Mouse (Mus musculus) liver, embryonic 15.5 days (tissue): Measurements from ENCODE around the gene Ap1m2. TPM values are rescaled to one million over a fixed set of nuclear protein-coding genes. Genes with fewer than 3 reads are reported as not detected.
"Not testable (repeated sequence)": the region's sequence is repeated elsewhere in the genome, so short reads cannot be mapped to it uniquely, and the experiment has no call there.

ENCODE experiments used
- ATAC-seq: fragments of 200-750 bp; cut with Nextera tagmentation; 2 replicates; pipeline ENCODE4 v1.8.0; 2017; ENCODE audit warnings: moderate number of reproducible peaks, mild to moderate bottlenecking, moderate library complexity; ENCODE audit not compliant: insufficient read depth
- H3K27ac ChIP-seq: fragments of 300-500 bp; sonication (generic); replicated peaks from 2 replicates; pipeline ENCODE4 v1.5.1; 2015; ENCODE audit warnings: mild to moderate bottlenecking, inconsistent platforms
- H3K27me3 ChIP-seq: fragments of 300-500 bp; sonication (generic); 2 replicates; pipeline ENCODE4 v1.6.1; 2015; ENCODE audit warnings: mild to moderate bottlenecking, inconsistent platforms
- H3K36me3 ChIP-seq: fragments of 300-500 bp; sonication (generic); replicated peaks from 2 replicates; pipeline ENCODE4 v1.6.1; 2015; ENCODE audit warnings: moderate library complexity, mild to moderate bottlenecking, inconsistent platforms
- H3K4me1 ChIP-seq: fragments of 300-500 bp; sonication (generic); replicated peaks from 2 replicates; pipeline ENCODE4 v1.6.1; 2015; ENCODE audit warnings: inconsistent platforms
- H3K4me2 ChIP-seq: fragments of 300-500 bp; sonication (generic); 2 replicates; pipeline ENCODE4 v1.6.1; 2015; ENCODE audit warnings: moderate library complexity, mild to moderate bottlenecking, inconsistent platforms
- H3K4me3 ChIP-seq: fragments of 300-500 bp; sonication (generic); replicated peaks from 2 replicates; pipeline ENCODE4 v1.5.1; 2015; ENCODE audit warnings: mild to moderate bottlenecking, inconsistent platforms
- H3K9ac ChIP-seq: fragments of 300-500 bp; sonication (generic); 2 replicates; pipeline ENCODE4 v1.6.1; 2015; ENCODE audit warnings: moderate library complexity, mild to moderate bottlenecking, inconsistent platforms
- H3K9me3 ChIP-seq: fragments of 300-500 bp; sonication (generic); replicated peaks from 2 replicates; pipeline ENCODE4 v1.6.1; 2016; ENCODE audit warnings: inconsistent platforms
- WGBS: fragments of 180-500 bp; shearing (Covaris S2); methylation state at CpG from one replicate; pipeline ENCODE4 v1.1.7; 2015; ENCODE audit warnings: mixed read lengths; ENCODE audit not compliant: insufficient replicate concordance; 5-methylcytosine and 5-hydroxymethylcytosine counted together
- polyA plus RNA-seq: library from polyadenylated mRNA; unstranded; fragments of >200 nt; fragmentation: Nextera tagmentation; extraction: Ambion mirVana; gene quantifications from 2 replicates; pipeline ENCODE4 v1.2.1, GENCODE M21; 2015

The Ap1m2 gene
- polyA plus RNA-seq, 1 experiment from 2014 or later, result 0.28 TPM

DNA sequence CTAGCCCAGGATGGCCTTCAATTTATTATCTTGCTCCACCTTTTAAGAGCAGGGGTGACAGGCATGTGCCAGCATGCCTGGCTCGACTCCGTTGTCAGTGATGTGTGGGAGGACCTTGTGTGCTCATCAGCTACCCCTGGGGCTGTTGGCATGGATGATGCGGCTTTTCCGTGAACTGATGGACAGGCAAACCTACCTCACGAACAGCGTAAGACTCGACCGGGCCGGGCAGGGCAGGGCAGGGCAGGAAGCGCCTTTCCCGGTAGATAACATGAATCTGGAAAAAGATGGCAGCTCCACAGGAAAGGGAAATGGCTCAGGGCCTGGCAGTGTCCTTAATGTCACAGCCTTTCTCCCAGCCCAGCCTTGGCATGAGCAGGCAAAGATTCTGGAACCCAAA is 12.1 kb upstream of the Ap1m2 start:
- Histone ChIP-seq H3K9me3 (no peaks in the 10 kb centered on the region), H3K4me2 (no peak overlapping the region), H3K9ac (no peak overlapping the region), H3K4me1 (peaks cover 60% of the 10 kb centered on the region), H3K4me3 (no peak overlapping the region), H3K27ac (no peak overlapping the region), H3K36me3 (no peaks in the 10 kb centered on the region), H3K27me3 (no peaks in the 10 kb centered on the region)
- 40% methylated on average over 11 of the region's 11 CpGs for WGBS
- no peak for ATAC-seq

DNA sequence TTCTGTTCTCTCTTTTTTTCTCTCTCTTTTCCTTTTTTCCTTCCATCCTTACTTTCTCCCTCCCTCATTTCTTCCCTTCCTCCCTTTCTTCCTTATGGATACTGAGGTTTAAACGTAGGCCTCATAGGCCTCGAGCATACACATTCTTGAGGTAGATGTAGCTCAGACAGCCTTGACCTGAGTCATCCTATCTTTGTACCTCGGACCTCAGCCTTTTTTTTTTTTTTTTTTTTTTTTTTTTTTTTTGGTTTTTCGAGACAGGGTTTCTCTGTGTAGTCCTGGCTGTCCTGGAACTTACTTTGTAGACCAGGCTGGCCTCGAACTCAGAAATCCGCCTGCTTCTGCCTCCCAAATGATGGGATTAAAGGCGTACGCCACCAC is 10.8 kb upstream of the Ap1m2 start:
- 68% methylated on average over 8 of the region's 8 CpGs for WGBS
- not testable (repeated sequence) for H3K27me3 ChIP-seq, H3K36me3 ChIP-seq, ATAC-seq, H3K4me3 ChIP-seq, H3K9ac ChIP-seq, H3K9me3 ChIP-seq, H3K27ac ChIP-seq
- peak overlapping the region; percentile 96; the same call in 1 of the 2 replicates for H3K4me2 ChIP-seq
- peaks cover 61% of the 10 kb centered on the region for H3K4me1 ChIP-seq

DNA sequence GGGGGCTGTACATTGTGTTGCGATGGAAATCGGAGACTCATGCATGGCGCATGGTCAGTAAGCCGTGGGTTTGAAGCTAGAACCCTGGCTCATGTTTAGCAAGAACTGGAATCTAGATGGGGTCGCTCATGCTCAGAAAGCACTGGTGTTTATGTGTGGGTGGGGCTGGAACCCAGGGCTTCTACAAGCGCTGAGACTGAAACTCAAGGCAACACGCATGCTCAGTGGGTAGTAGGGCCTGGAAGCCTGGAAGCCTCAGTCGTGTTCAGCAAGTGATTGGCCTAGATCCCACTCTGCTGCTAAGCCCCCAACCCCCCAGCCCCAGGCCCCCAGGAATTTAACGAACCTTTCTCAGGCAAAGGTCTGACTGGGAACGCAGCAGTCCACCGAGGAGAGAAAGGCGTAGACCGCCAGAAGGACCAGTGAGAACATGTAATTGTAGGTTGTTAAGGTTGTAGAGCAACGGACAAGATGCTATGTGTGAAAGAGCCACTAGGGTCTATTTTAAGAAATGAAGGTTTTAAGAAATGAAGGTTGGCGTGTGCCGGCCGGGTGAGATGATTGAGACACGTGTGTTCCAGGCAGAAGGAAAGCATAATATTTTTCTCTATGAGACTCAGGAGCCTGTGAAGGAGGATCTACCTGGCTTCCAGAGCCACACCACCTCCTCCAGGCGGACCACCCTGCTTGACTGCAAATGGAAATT is 10.2 kb upstream of the Ap1m2 start:
- peaks cover 57% of the 10 kb centered on the region for H3K4me1 ChIP-seq
- H3K4me3 ChIP-seq, result peak overlapping the region; percentile 72
- peak overlapping the region; percentile 96 for H3K4me2 ChIP-seq
- H3K36me3 ChIP-seq, result no peaks in the 10 kb centered on the region
- no peaks in the 10 kb centered on the region for H3K9me3 ChIP-seq
- H3K27me3 ChIP-seq, result no peaks in the 10 kb centered on the region
- ATAC-seq, result no peak
- peak overlapping the region; percentile 86; the same call in 1 of the 2 replicates for H3K27ac ChIP-seq
- WGBS, result 63% methylated on average over 19 of the region's 19 CpGs
- no peak overlapping the region for H3K9ac ChIP-seq

DNA sequence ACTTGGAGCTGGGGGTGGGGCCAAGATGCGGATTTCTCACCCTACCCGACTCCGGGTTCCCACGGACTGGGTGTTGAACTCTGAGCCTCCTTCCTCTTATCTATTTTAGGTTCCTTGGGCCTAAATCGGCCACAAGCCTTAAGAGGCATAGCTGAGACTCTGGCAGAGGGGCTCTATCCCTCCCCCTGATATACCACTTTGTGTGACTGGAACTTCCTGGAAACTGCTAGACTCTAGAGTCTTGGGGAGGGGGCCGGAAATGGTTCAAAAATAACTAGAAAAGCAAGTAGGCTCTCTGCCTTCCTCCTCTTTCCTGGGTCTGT is 9.3 kb upstream of the Ap1m2 start:
- ATAC-seq, result peak; percentile 52
- no peaks in the 10 kb centered on the region for H3K9me3 ChIP-seq
- peaks cover 53% of the 10 kb centered on the region for H3K4me1 ChIP-seq
- peak overlapping the region; percentile 72 for H3K4me3 ChIP-seq
- no peaks in the 10 kb centered on the region for H3K36me3 ChIP-seq
- H3K9ac ChIP-seq, result peak overlapping the region; percentile 68
- no peaks in the 10 kb centered on the region for H3K27me3 ChIP-seq
- peak overlapping the region; percentile 96 for H3K4me2 ChIP-seq
- H3K27ac ChIP-seq, result peak overlapping the region; percentile 86
- 8% methylated on average over 6 of the region's 6 CpGs for WGBS

DNA sequence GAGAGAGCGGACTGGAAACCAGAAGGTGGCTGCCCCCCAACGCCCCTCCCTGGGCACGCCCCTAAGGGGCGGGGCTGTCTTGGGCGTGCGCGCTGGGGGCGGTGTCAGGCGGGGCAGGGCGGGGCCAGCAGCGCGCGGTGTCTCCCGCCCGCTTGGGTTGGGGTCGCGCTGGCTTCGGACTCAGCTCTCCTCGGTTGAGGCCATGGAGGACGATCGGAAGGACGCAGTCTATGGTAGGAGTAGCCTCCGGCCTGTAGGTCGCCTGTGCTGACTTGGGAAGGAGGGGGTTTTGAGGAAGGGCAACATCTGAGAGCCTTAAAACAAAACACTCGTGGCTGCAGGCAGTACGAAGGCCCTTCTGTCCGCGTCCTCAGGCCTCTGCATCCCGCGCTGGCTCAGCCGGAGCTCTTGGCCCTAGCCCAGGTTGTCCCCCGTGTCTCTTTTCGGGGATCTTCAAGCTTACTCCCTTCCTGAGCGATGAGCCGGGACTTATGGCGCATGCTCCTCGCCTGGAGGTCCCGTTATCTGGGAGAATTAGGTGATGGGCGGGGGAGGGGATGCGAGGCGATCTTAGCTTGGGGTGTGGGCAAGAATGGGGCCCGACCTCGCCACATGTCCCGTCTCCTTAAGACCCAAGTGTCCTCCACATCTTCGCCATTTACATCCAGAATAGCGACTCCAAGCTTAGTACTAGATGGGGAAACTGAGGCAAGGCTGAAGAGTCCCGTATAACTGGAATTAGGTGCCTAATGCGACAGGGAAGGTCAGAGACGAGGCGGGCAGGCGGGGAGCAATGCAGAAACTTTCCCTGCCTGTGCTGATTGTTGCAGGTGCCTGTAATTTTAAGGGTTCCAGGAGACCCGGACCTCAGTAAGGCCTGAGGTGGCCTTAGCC is 8.7 kb upstream of the Ap1m2 start, which contains the start of gene Slc44a2:
Slc44a2 (plus strand) TSS at position 80 of the 894 bp plus-strand sequence.
- ATAC-seq, result peak; percentile 87
- Histone ChIP-seq H3K36me3 (no peaks in the 10 kb centered on the region), H3K9me3 (no peaks in the 10 kb centered on the region), H3K4me3 (peak within 1 kb of the TSS; percentile 72), H3K27ac (peak within 1 kb of the TSS; percentile 86), H3K27me3 (no peaks in the 10 kb centered on the region), H3K9ac (peak within 1 kb of the TSS; percentile 68), H3K4me2 (peak within 1 kb of the TSS; percentile 96), H3K4me1 (peaks cover 55% of the 10 kb centered on the region)
- under 1% methylated on average over 52 of the region's 52 CpGs for WGBS

DNA sequence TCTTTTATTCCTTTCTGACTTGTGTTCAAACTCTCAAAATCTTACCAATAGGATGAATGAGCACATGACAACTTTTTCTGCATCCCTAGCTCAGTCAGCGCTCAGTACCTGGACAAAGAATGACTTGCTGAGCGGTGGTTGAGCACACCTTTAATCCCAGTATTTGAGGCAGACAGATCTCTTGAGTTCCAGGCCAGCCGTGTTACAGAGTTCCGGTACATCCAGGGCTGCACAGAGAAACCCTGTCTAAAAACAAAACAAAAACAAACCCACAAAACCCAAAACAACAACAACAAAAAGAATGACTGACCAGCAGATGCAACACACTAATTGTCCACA is 8.1 kb upstream of the Ap1m2 start:
- Histone ChIP-seq H3K9me3 (no peaks in the 10 kb centered on the region), H3K4me1 (peaks cover 61% of the 10 kb centered on the region), H3K36me3 (no peaks in the 10 kb centered on the region), H3K4me2 (peak overlapping the region; percentile 96), H3K27me3 (no peaks in the 10 kb centered on the region), H3K27ac (0 out of 2 replicates have a peak overlapping the region, but pooled peaks have one; percentile 86), H3K9ac (0 out of 2 replicates have a peak overlapping the region, but pooled peaks have one; percentile 68), H3K4me3 (peak overlapping the region; percentile 72)
- peak; percentile 25 for ATAC-seq
- WGBS, result 33% methylated on average over 4 of the region's 4 CpGs

DNA sequence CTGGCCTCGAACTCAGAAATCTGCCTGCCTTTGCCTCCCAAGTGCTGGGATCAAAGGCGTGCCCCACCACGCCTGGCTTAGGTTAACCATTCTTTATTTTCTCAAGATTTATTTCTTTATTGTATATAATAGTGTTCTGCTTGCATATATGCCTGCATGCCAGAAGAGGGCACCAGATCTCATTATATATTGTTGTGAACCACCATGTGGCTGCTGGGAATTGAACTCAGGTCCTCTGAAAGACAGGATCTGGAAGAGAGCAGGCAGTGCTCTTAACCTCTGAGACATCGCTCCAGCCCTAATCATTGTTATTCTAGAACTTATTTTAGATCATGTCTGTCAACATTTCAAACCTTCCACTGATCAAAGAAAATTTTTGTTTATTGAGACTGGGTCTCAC is 7.4 kb upstream of the Ap1m2 start:
- H3K4me2 ChIP-seq, result no peak overlapping the region
- peaks cover 68% of the 10 kb centered on the region for H3K4me1 ChIP-seq
- H3K36me3 ChIP-seq, result no peaks in the 10 kb centered on the region
- no peak overlapping the region for H3K9ac ChIP-seq
- WGBS, result 91% methylated on average over 4 of the region's 4 CpGs
- no peak for ATAC-seq
- H3K9me3 ChIP-seq, result no peaks in the 10 kb centered on the region
- 0 out of 2 replicates have a peak overlapping the region, but pooled peaks have one; percentile 5 for H3K27ac ChIP-seq
- no peak overlapping the region for H3K4me3 ChIP-seq
- no peaks in the 10 kb centered on the region for H3K27me3 ChIP-seq

DNA sequence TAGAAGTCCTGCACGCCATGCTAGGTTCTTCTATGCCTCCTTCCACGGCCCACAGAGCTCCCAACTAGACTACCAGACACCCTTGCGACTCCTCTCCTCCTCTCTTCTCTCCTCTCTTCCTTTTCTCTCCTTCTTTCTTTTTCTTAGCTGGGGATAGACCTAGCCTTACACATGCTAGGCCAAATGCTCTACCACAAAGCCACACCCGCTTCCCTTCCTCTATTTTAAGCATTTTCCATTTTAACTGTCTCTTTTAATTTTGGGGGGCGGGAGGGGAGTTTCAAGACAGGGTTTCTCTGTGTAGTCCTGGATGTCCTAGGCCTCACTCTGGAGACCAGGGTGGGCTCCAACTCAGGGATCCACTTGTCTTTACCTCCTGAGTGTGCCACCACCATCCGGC is 6.7 kb upstream of the Ap1m2 start:
- no peak overlapping the region for H3K4me2 ChIP-seq
- no peak overlapping the region for H3K27ac ChIP-seq
- H3K9me3 ChIP-seq, result no peaks in the 10 kb centered on the region
- no peaks in the 10 kb centered on the region for H3K27me3 ChIP-seq
- no peak overlapping the region for H3K9ac ChIP-seq
- H3K36me3 ChIP-seq, result no peaks in the 10 kb centered on the region
- no peak for ATAC-seq
- WGBS, result 54% methylated on average over 6 of the region's 6 CpGs
- peaks cover 70% of the 10 kb centered on the region for H3K4me1 ChIP-seq
- no peak overlapping the region for H3K4me3 ChIP-seq

DNA sequence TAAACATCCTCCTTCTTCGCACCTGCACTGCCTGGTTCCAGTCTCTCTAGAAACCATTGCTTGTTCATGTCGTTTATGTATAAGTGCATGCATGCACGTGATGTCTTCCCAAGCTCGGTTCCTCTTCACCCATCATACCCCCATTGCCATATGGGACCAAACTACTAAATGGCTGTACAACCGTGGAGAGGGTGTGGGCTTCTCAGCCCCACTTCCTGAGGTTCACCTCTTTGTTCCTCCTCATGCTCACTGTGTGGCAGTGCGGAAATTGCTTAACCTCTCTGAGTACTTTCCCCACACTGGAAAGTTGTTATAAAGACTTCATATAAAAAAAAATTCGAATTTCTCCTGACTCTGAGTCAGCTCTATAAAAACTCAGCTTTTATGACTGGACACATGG is 4.6 kb upstream of the Ap1m2 start:
- H3K27me3 ChIP-seq, result peaks cover 15% of the 10 kb centered on the region
- H3K36me3 ChIP-seq, result no peaks in the 10 kb centered on the region
- no peak for ATAC-seq
- 42% methylated on average over 7 of the region's 7 CpGs for WGBS
- H3K9ac ChIP-seq, result no peak overlapping the region
- no peak overlapping the region for H3K4me3 ChIP-seq
- H3K4me2 ChIP-seq, result no peak overlapping the region
- H3K4me1 ChIP-seq, result peaks cover 63% of the 10 kb centered on the region
- no peak overlapping the region for H3K27ac ChIP-seq
- no peaks in the 10 kb centered on the region for H3K9me3 ChIP-seq

DNA sequence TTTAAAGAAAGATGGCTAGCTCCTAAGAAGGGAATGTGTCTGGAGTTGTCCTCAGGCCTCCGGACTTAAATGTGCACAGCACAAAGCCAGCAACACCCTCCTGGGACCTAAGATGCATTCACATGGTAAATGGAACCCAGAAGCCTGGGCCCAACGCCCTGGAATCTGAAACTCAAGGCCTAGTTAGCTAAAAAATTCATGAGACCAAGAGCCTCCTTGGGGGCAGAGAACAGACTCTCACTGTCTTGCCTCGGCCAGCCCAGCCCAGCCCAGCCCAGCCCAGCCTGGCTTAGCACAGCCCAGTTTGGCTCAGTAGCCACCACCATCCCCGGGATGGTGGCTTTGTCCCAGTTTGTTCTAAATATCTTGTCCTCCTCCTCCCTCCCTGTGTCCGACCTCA is 3.3 kb upstream of the Ap1m2 start:
- WGBS, result 50% methylated on average over 5 of the region's 5 CpGs
- Histone ChIP-seq H3K36me3 (no peaks in the 10 kb centered on the region), H3K4me2 (no peak overlapping the region), H3K9me3 (no peaks in the 10 kb centered on the region), H3K27me3 (peaks cover 26% of the 10 kb centered on the region), H3K4me3 (no peak overlapping the region), H3K9ac (no peak overlapping the region), H3K4me1 (peaks cover 51% of the 10 kb centered on the region), H3K27ac (0 out of 2 replicates have a peak overlapping the region, but pooled peaks have one; percentile 45)
- ATAC-seq, result no peak

DNA sequence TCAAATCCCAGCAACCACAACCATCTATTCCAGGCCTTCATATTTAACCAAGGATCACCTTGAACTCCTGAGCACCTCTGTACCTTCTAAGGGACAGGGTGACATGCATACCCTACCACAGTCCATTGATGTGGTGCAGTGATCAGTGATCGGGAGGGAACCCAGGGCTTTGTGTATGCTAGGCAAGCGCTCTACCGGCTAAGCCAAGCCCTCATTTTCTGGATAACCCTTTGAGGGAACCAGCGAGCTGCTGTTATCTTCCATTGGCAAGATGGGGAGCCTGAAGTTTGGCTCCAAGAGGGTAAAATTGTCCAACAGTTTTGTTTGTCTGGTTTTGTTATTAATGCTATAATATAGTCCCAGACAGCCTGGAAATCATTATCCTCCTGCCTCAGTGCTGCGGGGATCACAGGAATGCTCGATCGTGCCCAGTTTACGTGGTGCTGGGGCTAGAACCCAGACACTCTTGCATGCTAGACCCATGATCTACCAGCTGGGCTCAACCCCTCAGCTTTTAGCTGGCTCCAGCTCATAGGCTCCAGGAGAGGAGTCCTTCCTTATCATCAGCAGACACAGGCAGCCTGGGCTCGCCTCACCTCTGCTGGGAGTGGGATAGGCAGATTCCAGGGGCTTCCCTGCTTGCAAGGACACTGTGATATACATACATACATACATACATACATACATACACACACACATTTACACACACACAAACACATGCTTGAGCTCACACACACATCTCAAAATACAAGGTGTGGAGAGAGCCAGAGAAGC is 2.4 kb upstream of the Ap1m2 start:
- Histone ChIP-seq H3K9ac (peak overlapping the region; percentile 1), H3K36me3 (no peaks in the 10 kb centered on the region), H3K4me3 (no peak overlapping the region), H3K4me2 (peak overlapping the region; percentile 27), H3K4me1 (peaks cover 43% of the 10 kb centered on the region), H3K9me3 (no peaks in the 10 kb centered on the region), H3K27ac (peak overlapping the region; percentile 31), H3K27me3 (peaks cover 30% of the 10 kb centered on the region)
- ATAC-seq, result peak; percentile 59
- WGBS, result 48% methylated on average over 9 of the region's 9 CpGs
